8 mouse cellular contexts compared by ENCODE assay signal in the genomic region with DNA sequence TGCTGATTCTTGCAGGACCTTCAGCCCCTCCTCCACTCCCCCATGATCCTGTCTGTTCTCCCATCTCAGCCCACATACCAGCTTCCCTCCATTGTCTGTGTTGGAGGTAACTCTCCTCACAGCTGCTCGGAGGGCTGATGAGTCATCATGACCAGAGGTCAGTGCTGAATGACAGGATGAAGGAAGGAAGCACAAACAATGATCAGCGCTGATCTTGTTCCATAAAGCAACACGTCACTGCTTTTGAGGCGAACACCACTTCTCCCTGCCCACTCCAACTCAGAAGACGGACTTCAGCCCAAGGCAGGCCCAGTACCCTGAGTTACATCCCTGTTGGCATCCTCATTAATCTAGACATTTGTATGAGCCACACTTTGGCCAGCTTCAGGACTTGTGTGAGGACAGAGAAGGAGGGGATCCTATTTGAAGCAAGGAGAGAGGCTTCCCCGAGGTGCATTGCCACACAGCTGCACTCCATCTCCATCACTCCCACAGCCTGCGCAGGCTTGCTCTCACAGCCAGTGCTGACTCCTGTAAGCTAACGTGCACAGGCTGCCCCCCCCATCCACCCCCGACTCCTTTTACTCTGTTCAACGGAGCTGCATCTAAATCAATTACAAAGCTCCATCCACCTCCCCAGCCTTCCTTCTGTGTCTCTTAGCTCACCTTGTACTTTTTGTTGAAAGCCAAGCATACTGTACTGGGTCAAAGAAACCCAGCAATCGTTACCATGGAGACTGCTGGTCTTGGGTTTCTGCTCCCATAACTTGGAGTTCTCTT.
DNase-seq lines count a peak whose midpoint lies in the region; ATAC-seq and TF ChIP-seq lines count a peak whose summit lies in the region.

No protein-coding gene starts in this region.

- H3K9ac ChIP-seq in heart, adult 2 months (ENCODE audit: low read depth, low read length) = no peak overlapping the region
- H3K9ac ChIP-seq in liver, embryonic 16.5 days (ENCODE audit: low read depth, low read length) = no peak overlapping the region
- H3K9ac ChIP-seq in neural tube, embryonic 12.5 days = no peak overlapping the region

- H3K4me3 ChIP-seq in heart, adult 2 months = no peak overlapping the region
- no peak overlapping the region for H3K4me3 ChIP-seq in liver, embryonic 16.5 days (ENCODE audit: low read depth, low read length)
- H3K4me3 ChIP-seq in neural tube, embryonic 12.5 days = no peak overlapping the region

- no peaks in the 10 kb centered on the region for H3K9me3 ChIP-seq in liver, embryonic 16.5 days (replicated peaks; ENCODE audit: control insufficient read depth, low read length)
- H3K9me3 ChIP-seq in neural tube, embryonic 12.5 days = no peaks in the 10 kb centered on the region

- H3K27me3 ChIP-seq in heart, adult 2 months (ENCODE audit: control insufficient read depth, insufficient read depth, low read length) = no peaks in the 10 kb centered on the region
- no peaks in the 10 kb centered on the region for H3K27me3 ChIP-seq in liver, embryonic 16.5 days (ENCODE audit: control insufficient read depth, insufficient read depth, low read depth, low read length)
- H3K27me3 ChIP-seq in neural tube, embryonic 12.5 days (replicated peaks) = no peaks in the 10 kb centered on the region

- peaks cover 29% of the 10 kb centered on the region for H3K4me1 ChIP-seq in heart, adult 2 months (ENCODE audit: control insufficient read depth, insufficient read depth, low read length)
- H3K4me1 ChIP-seq in liver, embryonic 16.5 days (ENCODE audit: control insufficient read depth, low read depth, low read length) = no peaks in the 10 kb centered on the region; the same call in 1 of the 2 replicates
- peaks cover 18% of the 10 kb centered on the region for H3K4me1 ChIP-seq in neural tube, embryonic 12.5 days

- WGBS in heart, adult 2 months = 35% methylated on average over 11 of the region's 11 CpGs
- WGBS in liver, embryonic 16.5 days (ENCODE audit: insufficient replicate concordance) = 26% methylated on average over 11 of the region's 11 CpGs
- WGBS in neural tube, embryonic 12.5 days = 47% methylated on average over 11 of the region's 11 CpGs

- no peak for TF ChIP-seq CTCF in heart, adult 2 months (IDR thresholded peaks at IDR 0.05)

- TF ChIP-seq EP300 in heart, adult 2 months (IDR thresholded peaks at IDR 0.05; ENCODE audit: insufficient read depth, low read depth, low read length) = peak; percentile 98

- peak; percentile 74 for TF ChIP-seq POLR2A in heart, adult 2 months (IDR thresholded peaks at IDR 0.05; ENCODE audit: insufficient read depth, low read depth, low read length)

- peak; percentile 60 for ATAC-seq in liver, embryonic 16.5 days (ENCODE audit: low read depth)
- ATAC-seq in neural tube, embryonic 12.5 days (ENCODE audit: low FRiP score, low read depth) = peak; percentile 65; the same call in 1 of the 2 replicates
- ATAC-seq in CD4-positive, CD25-positive, alpha-beta regulatory T cell, adult 4 months = no peak

- no peaks in the 10 kb centered on the region for H3K36me3 ChIP-seq in heart, adult 2 months (ENCODE audit: control insufficient read depth, insufficient read depth, low read length)
- no peaks in the 10 kb centered on the region for H3K36me3 ChIP-seq in liver, embryonic 16.5 days (ENCODE audit: control insufficient read depth, insufficient read depth)
- no peaks in the 10 kb centered on the region for H3K36me3 ChIP-seq in neural tube, embryonic 12.5 days

- H3K27ac ChIP-seq in heart, adult 2 months = peak overlapping the region; percentile 75
- no peak overlapping the region for H3K27ac ChIP-seq in liver, embryonic 16.5 days (ENCODE audit: low read length)
- H3K27ac ChIP-seq in neural tube, embryonic 12.5 days = no peak overlapping the region

- H3K4me2 ChIP-seq in liver, embryonic 16.5 days (ENCODE audit: low read depth, low read length) = no peak overlapping the region
- no peak overlapping the region for H3K4me2 ChIP-seq in neural tube, embryonic 12.5 days (replicated peaks)

- H3K79me2 ChIP-seq in heart, adult 2 months (replicated peaks; ENCODE audit: control insufficient read depth, insufficient read depth, low read length) = no peaks in the 10 kb centered on the region

- DNase-seq in 416B (ENCODE audit: low read depth) = peak; percentile 95
- DNase-seq in adrenal gland, postnatal 14 days = peak; percentile 52
- DNase-seq in heart, adult 2 months = peak; percentile 55 to 73
- DNase-seq in kidney, adult 18-20 months = peak; percentile 22
- DNase-seq in cerebellum, postnatal 25 days = no peak

- intact Hi-C loops in heart, adult 2 months (cut with DNase I) = loop anchor here (1.0 to 5.0 kb wide), 3 partner anchors 30 to 129 kb away; partner anchors contain the start of gene Ets2

Comparison
In these comparisons a context has a peak if more than half of its experiments do, and no peak if none do; other contexts are left out.
1. DNase-seq: peak in 416B (single experiment), adrenal gland, postnatal 14 days (single experiment), heart, adult 2 months (2 of 2) and kidney, adult 18-20 months (single experiment); none in cerebellum, postnatal 25 days (0 of 2).